In the genomic region with DNA sequence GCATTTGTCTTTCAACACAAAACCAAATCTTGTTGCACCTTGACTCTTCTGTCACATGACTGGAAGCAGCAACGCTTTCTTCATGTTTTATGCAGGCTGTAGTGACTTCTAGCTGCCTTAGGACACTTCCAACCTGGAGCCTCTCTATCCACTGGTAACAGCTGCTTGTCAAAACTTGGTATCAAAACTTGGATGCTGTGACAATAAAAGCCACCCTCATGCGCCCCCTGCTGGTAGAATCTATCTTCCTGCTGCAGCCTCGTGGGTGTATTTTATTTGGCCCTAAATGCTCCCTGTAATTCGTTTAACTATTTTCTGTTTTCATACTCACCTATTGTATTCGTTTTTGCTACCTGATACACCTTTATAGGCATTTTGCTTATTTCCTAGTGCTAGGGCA, we compare ENCODE assay signal across 9 mouse cellular contexts. TPM values are rescaled to one million over a fixed set of nuclear protein-coding genes. Genes with fewer than 3 reads are reported as not detected.
DNase-seq lines count a peak whose midpoint lies in the region; ATAC-seq lines count a peak whose summit lies in the region.
"Had no signal": no experiment of that assay in that cellular context is flagged by ENCODE, and none has a peak within 500 bp of the region (broad histone marks: within the 10 kb centered on the region; RNA-seq: fewer than 3 reads in every experiment).

No protein-coding gene starts in this region.

- WGBS in hindbrain, embryonic 10.5 days = 21% methylated on average over 5 of the region's 5 CpGs
- 17% methylated on average over 5 of the region's 5 CpGs for WGBS in hindbrain, embryonic 12.5 days

- no peak for ATAC-seq in hindbrain, embryonic 12.5 days (ENCODE audit: low FRiP score)

- no peaks in the 10 kb centered on the region for H3K36me3 ChIP-seq in hindbrain, embryonic 10.5 days
- no peaks in the 10 kb centered on the region for H3K36me3 ChIP-seq in hindbrain, embryonic 12.5 days
- H3K36me3 ChIP-seq: limb, embryonic 15.5 days had no signal

- intact Hi-C loops in heart, postnatal 25 days (cut with DNase I) = loop anchor here (1.0 to 5.0 kb wide), 2 partner anchors 112 to 198 kb away; no protein-coding TSS in a partner anchor
- intact Hi-C loops in left cerebral cortex, postnatal 25 days (cut with DNase I) = loop anchor here (2.0 to 5.0 kb wide), 2 partner anchors 37 to 198 kb away; no protein-coding TSS in a partner anchor

- no peak overlapping the region for H3K4me3 ChIP-seq in hindbrain, embryonic 10.5 days
- H3K4me3 ChIP-seq in hindbrain, embryonic 12.5 days = no peak overlapping the region
- H3K4me3 ChIP-seq: limb, embryonic 15.5 days had no signal

- peak; percentile 81 for DNase-seq in hindbrain, embryonic 10.5 days (ENCODE audit: low spot score)
- DNase-seq in adrenal gland, adult (ENCODE audit: inconsistent age in 2 of 2, low spot score in 1 of 2) = peak; percentile 74 to 93
- DNase-seq in embryo, embryonic 10.5 days (ENCODE audit: low spot score) = peak; percentile 88
- DNase-seq in heart, postnatal 25 days (ENCODE audit: low spot score) = peak; percentile 21
- peak; percentile 62 to 71 for DNase-seq in left cerebral cortex, postnatal 25 days (ENCODE audit: low spot score in 2 of 2)
- DNase-seq in naive thymus-derived CD4-positive, alpha-beta T cell, adult 2 months (ENCODE audit: low read depth) = peak; percentile 84
- DNase-seq in testis, postnatal 10 days (ENCODE audit: low spot score) = peak; percentile 91

- H3K9ac ChIP-seq in hindbrain, embryonic 12.5 days = no peak overlapping the region
- H3K9ac ChIP-seq: limb, embryonic 15.5 days had no signal

- H3K9me3 ChIP-seq in hindbrain, embryonic 10.5 days = no peaks in the 10 kb centered on the region
- no peaks in the 10 kb centered on the region for H3K9me3 ChIP-seq in hindbrain, embryonic 12.5 days (replicated peaks)
- H3K9me3 ChIP-seq: limb, embryonic 15.5 days had no signal

- peaks cover 25% of the 10 kb centered on the region for H3K4me1 ChIP-seq in hindbrain, embryonic 10.5 days (replicated peaks)
- peaks cover 6% of the 10 kb centered on the region for H3K4me1 ChIP-seq in hindbrain, embryonic 12.5 days

- H3K4me2 ChIP-seq in hindbrain, embryonic 12.5 days (replicated peaks) = no peak overlapping the region
- H3K4me2 ChIP-seq: limb, embryonic 15.5 days had no signal

- H3K27ac ChIP-seq in hindbrain, embryonic 10.5 days = no peak overlapping the region
- H3K27ac ChIP-seq in hindbrain, embryonic 12.5 days = no peak overlapping the region
- H3K27ac ChIP-seq: limb, embryonic 15.5 days had no signal

- H3K27me3 ChIP-seq in hindbrain, embryonic 10.5 days (ENCODE audit: insufficient read depth, poor library complexity, severe bottlenecking) = no peaks in the 10 kb centered on the region
- no peaks in the 10 kb centered on the region for H3K27me3 ChIP-seq in hindbrain, embryonic 12.5 days
- H3K27me3 ChIP-seq: limb, embryonic 15.5 days had no signal

RNA-seq across cellular contexts. Expression of gene Pde4dip, which starts 9.3 kb away (rescaled TPM):
- polyA plus RNA-seq in hindbrain, embryonic 10.5 days (2016; fragmentation: Nextera tagmentation; extraction: Ambion mirVana) = 22.4 and 29.4 TPM in 2 replicates
- polyA plus RNA-seq in hindbrain, embryonic 12.5 days (2016; fragmentation: Nextera tagmentation; extraction: Ambion mirVana) = 50.7 and 54.9 TPM in 2 replicates
- 1,000 to 10,000 TPM; 1,803 to 1,950 TPM for total RNA-seq in heart, postnatal 25 days (2021)
- total RNA-seq in left cerebral cortex, postnatal 25 days (2021) = 100 to 1,000 TPM; 246 to 251 TPM

RNA-seq across cellular contexts. Expression of gene Sec22b, which starts 21.8 kb away (rescaled TPM):
- 109 and 121 TPM in 2 replicates for polyA plus RNA-seq in hindbrain, embryonic 10.5 days (2016; fragmentation: Nextera tagmentation; extraction: Ambion mirVana)
- polyA plus RNA-seq in hindbrain, embryonic 12.5 days (2016; fragmentation: Nextera tagmentation; extraction: Ambion mirVana) = 104 and 114 TPM in 2 replicates
- total RNA-seq in heart, postnatal 25 days (2021) = 10 to 100 TPM; 40.8 to 45.4 TPM
- total RNA-seq in left cerebral cortex, postnatal 25 days (2021) = 10 to 100 TPM; 70.9 to 76.7 TPM

Comparison
In these comparisons a context has a peak if more than half of its experiments do, and no peak if none do; other contexts are left out.
1. DNase-seq: peak in every context shown above with its lines; median percentile 91 in testis, postnatal 10 days; 88 in embryo, embryonic 10.5 days; 84 in naive thymus-derived CD4-positive, alpha-beta T cell, adult 2 months; 84 in adrenal gland, adult; 81 in hindbrain, embryonic 10.5 days; 66 in left cerebral cortex, postnatal 25 days; 21 in heart, postnatal 25 days.
2. RNA of gene Pde4dip, which starts 9.3 kb away (total RNA-seq): 1,803 to 1,950 TPM in heart, postnatal 25 days; 246 to 251 TPM in left cerebral cortex, postnatal 25 days; every median in the first group is over 4 times any median in the second.